17 mouse cellular contexts compared by ENCODE assay signal in the genomic region with DNA sequence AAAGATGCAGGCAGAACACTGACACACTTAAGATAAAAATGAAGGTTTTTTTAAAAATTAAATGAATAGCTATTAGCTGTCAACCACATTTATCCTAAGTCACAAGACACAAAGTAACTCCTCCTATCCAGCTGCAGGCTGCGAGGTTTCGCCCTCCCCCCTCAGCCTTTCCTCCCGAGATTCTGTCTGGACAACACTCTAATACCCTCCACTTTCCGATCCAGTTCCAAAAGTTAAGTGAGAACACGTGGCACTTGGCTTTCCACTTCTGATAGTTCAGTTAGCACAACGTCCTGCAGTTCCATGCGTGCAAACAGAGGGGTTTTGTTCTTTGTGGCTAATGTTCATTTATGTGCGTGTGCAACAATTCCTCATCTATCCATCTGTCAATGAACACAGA.
DNase-seq lines count a peak whose midpoint lies in the region; ATAC-seq and TF ChIP-seq lines count a peak whose summit lies in the region.
"Had no signal": no experiment of that assay in that cellular context is flagged by ENCODE, and none has a peak within 500 bp of the region (broad histone marks: within the 10 kb centered on the region; RNA-seq: fewer than 3 reads in every experiment).

No protein-coding gene starts in this region.

- no peak for TF ChIP-seq CTCF in lung, postnatal 0 days (IDR thresholded peaks at IDR 0.05)

- no peaks in the 10 kb centered on the region for H3K27me3 ChIP-seq in embryonic facial prominence, embryonic 14.5 days (replicated peaks; ENCODE audit: control insufficient read depth, insufficient read depth, low read length)
- no peaks in the 10 kb centered on the region for H3K27me3 ChIP-seq in lung, postnatal 0 days (replicated peaks; ENCODE audit: insufficient read depth, low read length)
- no peaks in the 10 kb centered on the region for H3K27me3 ChIP-seq in forebrain, embryonic 11.5 days (ENCODE audit: control insufficient read depth, insufficient read depth, low read length)
- H3K27me3 ChIP-seq: hindbrain, embryonic 13.5 days; intestine, embryonic 15.5 days had no signal

- H3K4me3 ChIP-seq in embryonic facial prominence, embryonic 14.5 days (ENCODE audit: low read depth, low read length), result no peak overlapping the region
- no peak overlapping the region for H3K4me3 ChIP-seq in lung, postnatal 0 days (ENCODE audit: low read depth, low read length)
- no peak overlapping the region for H3K4me3 ChIP-seq in forebrain, embryonic 11.5 days (ENCODE audit: low read depth, low read length)
- H3K4me3 ChIP-seq: gastrocnemius, adult 2 months; heart, embryonic 10.5 days; hindbrain, embryonic 13.5 days; intestine, embryonic 15.5 days had no signal

- WGBS in embryonic facial prominence, embryonic 14.5 days, result 47% methylated on average over 8 of the region's 8 CpGs
- 54% methylated on average over 8 of the region's 8 CpGs for WGBS in lung, postnatal 0 days
- whole genome bisulfite sequencing in forebrain, embryonic 11.5 days, result 77% methylated on average over 8 of the region's 8 CpGs

- no peak overlapping the region for H3K4me2 ChIP-seq in embryonic facial prominence, embryonic 14.5 days (ENCODE audit: low read depth, low read length)
- H3K4me2 ChIP-seq in lung, postnatal 0 days (replicated peaks; ENCODE audit: low read depth, low read length), result no peak overlapping the region
- H3K4me2 ChIP-seq in forebrain, embryonic 11.5 days (ENCODE audit: low read depth, low read length, severe bottlenecking), result no peak overlapping the region
- H3K4me2 ChIP-seq: hindbrain, embryonic 13.5 days; intestine, embryonic 15.5 days had no signal

- TF ChIP-seq EP300 in lung, postnatal 0 days (IDR thresholded peaks at IDR 0.05), result no peak

- peak; percentile 66 for DNase-seq in embryonic facial prominence, embryonic 14.5 days (ENCODE audit: low spot score)
- peak; percentile 24 to 52 for DNase-seq in lung, adult 18-20 months
- peak; percentile 64 for DNase-seq in lung, postnatal 0 days (ENCODE audit: low spot score)
- DNase-seq in lung, postnatal 36 days, result peak; percentile 66
- no peak for DNase-seq in left cerebral cortex, adult 8-10 months (ENCODE audit: low spot score in 2 of 2)
- DNase-seq in heart, adult 9 months (ENCODE audit: low spot score in 2 of 2), result no peak
- no peak for DNase-seq in forebrain, embryonic 11.5 days (ENCODE audit: low spot score)
- DNase-seq: adrenal gland, postnatal 10 days; cerebellum, adult 18-20 months; cerebellum, postnatal 10 days; gastrocnemius, adult 2 months; gastrocnemius, postnatal 25 days had no signal

- H3K9me3 ChIP-seq in embryonic facial prominence, embryonic 14.5 days (ENCODE audit: control insufficient read depth, low read length), result 0 out of 2 replicates have a peak, but pooled peaks cover 5% of the 10 kb centered on the region
- H3K9me3 ChIP-seq in lung, postnatal 0 days (ENCODE audit: low read length), result no peaks in the 10 kb centered on the region
- no peaks in the 10 kb centered on the region for H3K9me3 ChIP-seq in forebrain, embryonic 11.5 days (ENCODE audit: control insufficient read depth, low read length)
- H3K9me3 ChIP-seq: hindbrain, embryonic 13.5 days; intestine, embryonic 15.5 days had no signal

- H3K27ac ChIP-seq in embryonic facial prominence, embryonic 14.5 days (replicated peaks; ENCODE audit: low read depth, low read length), result no peak overlapping the region
- H3K27ac ChIP-seq in lung, postnatal 0 days (ENCODE audit: low read length), result no peak overlapping the region
- H3K27ac ChIP-seq in forebrain, embryonic 11.5 days (ENCODE audit: low read depth, low read length), result no peak overlapping the region
- H3K27ac ChIP-seq: gastrocnemius, adult 2 months; heart, embryonic 10.5 days; hindbrain, embryonic 13.5 days; hindbrain, postnatal 0 days; intestine, embryonic 15.5 days had no signal

- ATAC-seq in embryonic facial prominence, embryonic 14.5 days (ENCODE audit: low read depth), result 0 out of 2 replicates have a peak, but pooled peaks have one; percentile 31
- ATAC-seq in lung, postnatal 0 days, result 0 out of 2 replicates have a peak, but pooled peaks have one; percentile 20
- ATAC-seq in forebrain, embryonic 11.5 days (replicated peaks; ENCODE audit: low FRiP score), result no peak
- ATAC-seq: forebrain, embryonic 14.5 days; hindbrain, postnatal 0 days; intestine, embryonic 15.5 days had no signal

- peaks cover 37% of the 10 kb centered on the region for H3K36me3 ChIP-seq in embryonic facial prominence, embryonic 14.5 days (ENCODE audit: control insufficient read depth, insufficient read depth, low read length)
- H3K36me3 ChIP-seq in lung, postnatal 0 days (ENCODE audit: insufficient read depth, low read length), result no peaks in the 10 kb centered on the region
- peaks cover 4% of the 10 kb centered on the region for H3K36me3 ChIP-seq in forebrain, embryonic 11.5 days (ENCODE audit: control insufficient read depth, insufficient read depth, low read length)

- no peak overlapping the region for H3K9ac ChIP-seq in embryonic facial prominence, embryonic 14.5 days (ENCODE audit: low read depth, low read length)
- H3K9ac ChIP-seq in lung, postnatal 0 days (replicated peaks; ENCODE audit: low read depth), result no peak overlapping the region
- no peak overlapping the region for H3K9ac ChIP-seq in forebrain, embryonic 11.5 days (ENCODE audit: low read length)
- H3K9ac ChIP-seq: hindbrain, embryonic 13.5 days; intestine, embryonic 15.5 days had no signal

- H3K4me1 ChIP-seq in embryonic facial prominence, embryonic 14.5 days (ENCODE audit: control insufficient read depth, insufficient read depth, low read length), result peaks cover 9% of the 10 kb centered on the region; the same call in 1 of the 2 replicates
- H3K4me1 ChIP-seq in lung, postnatal 0 days (ENCODE audit: insufficient read depth, low read depth, low read length), result no peaks in the 10 kb centered on the region; the same call in 1 of the 2 replicates
- H3K4me1 ChIP-seq in forebrain, embryonic 11.5 days (replicated peaks; ENCODE audit: control insufficient read depth, insufficient read depth, low read length), result no peaks in the 10 kb centered on the region
- H3K4me1 ChIP-seq: hindbrain, embryonic 13.5 days had no signal

Comparison
In these comparisons a context has a peak if more than half of its experiments do, and no peak if none do; other contexts are left out.
1. DNase-seq: peak in embryonic facial prominence, embryonic 14.5 days (single experiment), lung, adult 18-20 months (2 of 2), lung, postnatal 0 days (single experiment) and lung, postnatal 36 days (single experiment); none in left cerebral cortex, adult 8-10 months (0 of 2), heart, adult 9 months (0 of 2) and forebrain, embryonic 11.5 days (single experiment).